Mouse (Mus musculus): ENCODE measurements at regions not wholly inside any gene's neighbourhood (a gene's known extent, or its start where the extent isn't known, plus 50 kb on each side); places are given as distances from the start of the nearest gene placed in this dataset.
"Not testable (repeated sequence)": the region's sequence is repeated elsewhere in the genome, so short reads cannot be mapped to it uniquely, and the experiment has no call there.

GRCm38 (mm10) chr3:38321620-38322019, 163.0 kb downstream of the Ankrd50 start:
- no peak for DNase-seq (ENCODE audit: low spot score in 2 of 2)

GRCm38 (mm10) chr3:38320998-38321397, 163.6 kb downstream of the Ankrd50 start:
- no peak for DNase-seq (ENCODE audit: low spot score in 2 of 2)

- no peak for DNase-seq (ENCODE audit: low spot score in 2 of 2)
Observed at GRCm38 (mm10) chr3:38312834-38313233, 171.8 kb downstream of the Ankrd50 start.

DNA sequence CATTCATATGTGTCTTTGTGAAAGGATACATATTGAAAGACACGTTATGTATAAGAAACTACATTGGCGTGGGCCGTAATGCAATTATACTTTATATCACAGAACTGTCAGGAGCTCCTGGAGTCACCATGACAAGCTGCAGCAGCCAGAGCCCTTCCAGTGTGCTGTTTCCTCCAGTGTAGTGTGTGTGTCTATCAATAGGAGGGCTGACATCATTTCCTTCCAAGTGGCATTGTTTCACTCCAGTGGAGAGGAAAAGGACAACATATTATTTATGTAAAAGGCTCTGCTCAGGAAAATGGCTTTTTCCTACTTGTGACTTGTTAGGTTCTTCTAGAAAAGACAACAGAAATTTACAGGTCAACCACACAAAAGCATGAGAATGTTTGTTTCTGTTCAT, 172.5 kb downstream of the Ankrd50 start:
- no peak for DNase-seq (ENCODE audit: low spot score in 2 of 2)

GRCm38 (mm10) chr3:38299898-38300751, 184.5 kb downstream of the Ankrd50 start:
- no peak for DNase-seq (ENCODE audit: low spot score in 2 of 2)

DNA sequence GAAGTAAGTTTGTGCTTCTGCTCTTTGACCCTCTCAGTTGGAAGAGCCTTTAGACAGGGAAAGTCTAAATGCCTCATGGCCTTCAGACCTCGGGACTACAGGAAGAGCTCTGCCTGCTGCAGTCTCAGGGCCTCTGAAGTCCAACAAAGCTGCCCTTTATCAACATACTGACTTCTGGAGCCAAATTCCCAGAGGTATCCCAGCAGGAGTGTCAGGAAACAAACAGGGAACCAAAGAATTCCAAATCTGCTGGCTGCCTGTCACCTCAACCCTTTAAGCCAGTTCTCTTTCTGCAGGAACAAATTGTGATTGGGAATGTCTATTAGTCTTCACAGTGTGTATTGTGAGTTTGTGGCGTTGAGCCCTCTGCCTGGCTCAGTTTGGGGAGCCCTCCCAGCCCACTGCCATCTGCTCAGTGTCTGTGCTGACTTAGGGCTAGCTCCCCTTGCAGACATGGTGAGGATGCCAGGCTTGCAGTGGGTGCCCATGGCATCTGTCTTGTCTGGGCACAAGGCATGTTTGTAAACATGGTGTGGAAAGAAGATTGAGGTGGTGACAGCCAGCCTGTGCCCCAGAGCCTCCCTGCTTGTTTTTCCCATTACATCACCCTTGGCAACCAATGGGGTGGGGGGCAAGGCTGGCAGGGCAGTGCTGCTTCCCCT, 185.3 kb downstream of the Ankrd50 start:
- no peak for DNase-seq (ENCODE audit: low spot score in 2 of 2)

DNA sequence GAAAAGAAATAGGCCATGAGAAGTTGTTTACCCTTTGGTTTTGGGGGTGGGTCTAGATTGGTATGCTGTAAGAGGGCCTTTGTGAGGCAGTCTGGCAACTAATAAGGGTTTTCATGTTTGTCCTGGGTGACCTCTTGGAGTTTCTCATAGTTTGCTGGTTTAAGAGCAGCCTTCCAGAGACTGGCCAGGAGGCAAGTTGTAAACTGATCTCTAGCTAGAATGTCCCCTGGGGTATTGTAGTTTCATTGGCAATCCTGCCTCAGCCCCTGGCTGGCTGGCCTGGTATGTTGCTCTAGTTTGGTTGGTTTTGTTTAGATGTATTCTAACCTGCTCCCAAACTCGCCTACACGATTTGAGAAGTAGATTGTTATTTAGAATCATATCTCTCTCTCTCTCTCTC, 187.1 kb downstream of the Ankrd50 start:
- no peak for DNase-seq (ENCODE audit: low spot score in 2 of 2)

DNA sequence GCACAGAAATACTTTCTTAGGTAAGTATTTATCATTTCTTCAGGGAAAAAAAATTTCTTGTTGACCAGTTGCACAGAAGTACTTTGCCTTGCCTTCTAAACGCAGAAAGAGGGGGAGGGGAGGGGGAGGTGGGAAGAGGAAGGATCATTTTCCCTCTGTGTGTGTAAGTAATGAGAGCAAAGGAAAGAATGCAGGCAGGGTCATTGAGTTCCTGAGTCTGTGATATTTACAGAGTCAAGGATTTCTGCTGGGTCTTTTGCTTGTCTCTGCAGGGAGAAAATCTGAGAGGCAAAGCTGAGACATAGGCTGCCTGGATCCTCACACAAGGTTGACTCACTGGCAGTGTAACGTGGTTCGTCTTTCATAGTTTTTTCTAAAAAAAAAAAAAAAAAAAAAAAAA, 195.6 kb downstream of the Ankrd50 start:
- no peak for DNase-seq (ENCODE audit: low spot score in 2 of 2)

- no peak for DNase-seq (ENCODE audit: low spot score in 2 of 2)
Observed at GRCm38 (mm10) chr3:38283687-38284124, 200.9 kb downstream of the Ankrd50 start.

DNA sequence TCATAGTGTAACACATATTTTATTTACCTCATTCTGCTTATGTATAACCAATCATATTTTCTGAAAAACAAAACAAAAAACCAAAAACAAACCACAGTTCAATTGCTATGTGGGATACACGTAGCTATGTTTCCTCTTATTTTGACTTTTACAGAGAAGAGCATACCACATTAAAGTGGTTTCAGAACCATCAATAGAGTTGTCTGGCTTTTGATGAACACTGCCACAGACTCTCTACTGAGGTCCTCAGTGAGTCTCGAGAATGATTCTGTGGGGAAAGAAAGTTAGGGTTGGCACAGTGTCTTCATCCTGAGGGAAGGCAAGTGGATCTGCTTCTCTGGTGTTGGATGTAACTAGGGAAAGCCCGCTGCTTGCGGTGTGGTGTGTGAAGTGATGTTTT, 201.8 kb downstream of the Ankrd50 start:
- no peak for DNase-seq (ENCODE audit: low spot score in 2 of 2)

DNA sequence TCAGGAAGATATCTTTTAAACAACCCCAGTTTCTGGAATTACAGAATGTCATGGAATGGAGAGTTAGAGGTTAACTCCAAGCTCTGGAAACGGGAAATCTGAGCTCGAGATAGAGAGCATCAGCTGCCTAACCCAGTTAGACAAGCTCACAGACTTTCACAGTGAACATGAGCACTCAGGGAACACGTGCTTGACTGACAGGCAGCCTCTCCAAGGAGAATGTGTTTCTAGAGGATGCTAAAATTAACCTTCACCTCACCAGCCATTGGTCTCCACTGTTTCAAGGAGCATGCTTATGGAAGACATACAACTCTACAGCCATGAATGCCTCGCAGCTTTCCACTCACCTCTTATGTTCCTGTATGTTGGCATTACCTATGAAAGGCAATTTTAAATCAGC, 203.0 kb downstream of the Ankrd50 start:
- DNase-seq (ENCODE audit: low spot score in 2 of 2) = no peak

DNA sequence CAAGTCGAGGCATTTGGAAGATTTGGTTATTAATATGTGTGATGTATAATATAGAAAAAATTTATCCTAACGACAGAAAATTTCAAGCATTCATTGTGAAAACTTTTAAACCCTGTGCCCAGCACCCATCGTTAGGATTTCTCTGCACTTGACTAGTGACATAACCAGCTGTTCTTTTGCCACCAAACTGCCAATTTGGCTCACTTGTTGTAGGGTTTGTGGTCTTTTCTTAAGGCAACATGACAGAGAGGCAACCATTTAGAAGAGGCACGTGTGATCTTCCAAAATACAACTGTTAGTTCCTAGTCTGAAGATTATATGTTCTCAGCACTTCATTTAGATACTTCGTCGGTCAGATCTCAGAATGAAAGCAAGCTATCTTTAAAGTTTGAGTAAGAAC, 203.8 kb downstream of the Ankrd50 start:
- DNase-seq (ENCODE audit: low spot score in 2 of 2) = no peak

DNA sequence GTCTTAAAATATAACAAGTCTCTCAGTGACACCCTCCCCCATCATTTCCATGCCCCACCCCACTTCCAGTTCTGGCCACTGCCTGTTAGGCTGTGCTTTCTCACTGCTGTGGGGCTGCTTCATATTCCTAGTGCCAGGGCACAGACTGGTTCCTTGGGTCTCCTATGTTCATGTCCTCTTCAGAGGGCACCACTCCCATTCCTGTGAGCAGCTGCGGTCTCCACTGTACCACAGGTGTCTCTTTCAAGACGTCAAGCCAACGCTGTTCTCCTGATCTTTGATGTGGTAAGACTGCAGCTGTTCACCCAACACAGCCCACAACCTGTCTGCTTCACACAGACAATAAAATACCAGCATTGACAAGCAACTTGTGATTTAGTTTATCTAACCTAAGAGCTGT, 204.5 kb downstream of the Ankrd50 start:
- DNase-seq (ENCODE audit: low spot score in 2 of 2) = no peak

DNA sequence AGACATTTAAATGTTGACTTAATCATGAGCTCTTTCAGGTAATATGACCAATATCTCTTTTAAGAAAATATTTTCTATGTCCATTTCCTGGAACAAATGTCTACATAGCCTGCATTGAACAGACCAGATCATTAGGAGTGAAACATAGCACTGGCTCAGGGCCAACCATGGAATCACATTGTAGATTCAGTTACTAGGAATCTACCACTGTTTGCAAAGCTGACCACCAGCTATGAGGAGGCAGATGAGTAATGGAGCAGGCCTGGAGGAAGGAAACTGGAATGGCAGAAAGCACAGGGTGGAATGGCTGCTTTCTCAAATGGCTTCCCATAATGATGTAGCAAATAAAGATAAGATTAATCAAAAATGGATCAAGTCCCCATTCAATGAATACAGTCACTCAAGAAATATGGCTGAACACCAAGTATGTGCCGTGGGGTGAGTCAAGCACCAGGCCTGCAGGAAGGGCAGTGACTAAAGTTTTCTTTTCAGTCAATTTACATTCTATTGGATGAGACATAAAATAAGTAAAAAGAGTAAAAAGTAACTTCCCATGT, 207.6 kb downstream of the Ankrd50 start:
- no peak for DNase-seq (ENCODE audit: low spot score in 2 of 2)

DNA sequence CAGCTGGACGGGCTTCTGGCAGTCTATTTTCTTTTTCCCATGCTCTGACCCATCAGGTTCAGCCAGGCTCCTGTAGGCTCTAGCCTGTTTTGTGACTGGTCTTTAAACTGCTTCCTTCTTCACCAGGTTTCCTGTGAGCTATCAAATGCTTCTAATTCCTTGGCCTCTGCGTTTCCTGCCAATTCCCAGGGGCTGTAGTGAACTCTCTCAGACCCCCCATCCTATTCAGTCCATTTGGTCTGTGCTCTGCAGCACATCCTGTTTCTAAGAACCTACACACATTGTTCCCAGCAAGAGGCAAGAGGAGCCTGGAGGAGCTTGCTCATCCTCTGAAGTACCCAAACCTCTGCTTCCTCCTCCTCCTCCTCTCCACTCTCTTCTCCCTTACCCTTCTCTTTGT, 209.3 kb downstream of the Ankrd50 start:
- DNase-seq (ENCODE audit: low spot score in 2 of 2) = no peak

DNA sequence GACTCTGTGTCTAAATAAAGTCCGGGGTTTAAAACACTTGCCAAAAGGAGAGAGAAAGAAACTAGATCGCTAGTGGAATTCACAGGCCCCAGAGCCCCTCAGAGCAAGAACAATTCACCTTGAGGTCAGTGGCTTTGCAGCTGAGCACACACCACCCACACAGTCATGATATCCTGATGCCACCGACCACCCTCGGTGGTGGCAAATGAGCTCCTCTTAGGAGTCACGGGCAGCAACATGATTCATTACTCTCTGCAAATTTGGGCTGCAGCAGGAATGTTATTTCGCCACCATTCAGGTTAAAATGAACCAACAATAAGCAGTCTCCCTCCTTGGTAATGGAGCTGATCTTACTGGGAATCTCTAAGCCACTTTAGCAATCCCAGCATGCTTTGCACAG, 213.9 kb downstream of the Ankrd50 start:
- DNase-seq (ENCODE audit: low spot score in 2 of 2) = no peak

- no peak for DNase-seq (ENCODE audit: low spot score in 2 of 2)
Observed at GRCm38 (mm10) chr3:38268226-38268625, 216.4 kb downstream of the Ankrd50 start.

- DNase-seq (ENCODE audit: low spot score in 2 of 2) = no peak
Observed at GRCm38 (mm10) chr3:38263261-38264141, 221.1 kb downstream of the Ankrd50 start.

DNA sequence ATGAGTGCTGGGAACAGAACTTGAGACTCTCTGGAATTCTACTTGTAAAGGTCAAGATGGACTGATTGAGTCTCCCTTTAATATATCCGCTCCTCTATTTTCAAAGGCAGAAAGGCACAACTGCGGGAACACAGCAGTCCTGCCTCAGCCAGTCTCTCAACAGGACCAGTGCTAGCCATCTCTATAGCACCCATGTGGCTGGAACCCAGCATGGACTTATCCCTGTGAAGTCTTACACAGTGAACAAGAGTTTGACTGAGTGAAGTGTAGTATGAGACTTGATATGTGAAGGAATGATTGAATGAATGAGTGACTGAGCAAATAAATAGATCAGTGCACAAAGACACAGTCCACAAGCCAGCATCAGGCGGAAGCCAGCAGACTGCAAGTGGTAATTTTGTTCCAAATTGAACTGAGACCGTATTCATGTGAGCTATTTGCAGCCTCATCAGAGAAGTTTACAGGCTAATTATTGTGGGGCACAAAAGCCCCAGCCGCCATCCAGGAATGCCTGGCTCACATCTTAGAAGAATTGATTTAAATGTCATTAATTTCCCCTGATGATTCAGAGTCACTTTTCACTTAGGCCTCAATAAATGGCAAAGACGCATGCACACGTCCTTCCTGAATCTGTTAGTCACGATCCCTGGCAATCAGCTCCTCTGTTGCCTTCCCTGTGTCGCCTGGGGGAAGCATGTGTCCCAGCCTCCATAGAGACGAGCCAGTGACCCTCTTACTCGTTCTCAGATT, 223.1 kb downstream of the Ankrd50 start:
- DNase-seq (ENCODE audit: low spot score in 2 of 2) = no peak

DNA sequence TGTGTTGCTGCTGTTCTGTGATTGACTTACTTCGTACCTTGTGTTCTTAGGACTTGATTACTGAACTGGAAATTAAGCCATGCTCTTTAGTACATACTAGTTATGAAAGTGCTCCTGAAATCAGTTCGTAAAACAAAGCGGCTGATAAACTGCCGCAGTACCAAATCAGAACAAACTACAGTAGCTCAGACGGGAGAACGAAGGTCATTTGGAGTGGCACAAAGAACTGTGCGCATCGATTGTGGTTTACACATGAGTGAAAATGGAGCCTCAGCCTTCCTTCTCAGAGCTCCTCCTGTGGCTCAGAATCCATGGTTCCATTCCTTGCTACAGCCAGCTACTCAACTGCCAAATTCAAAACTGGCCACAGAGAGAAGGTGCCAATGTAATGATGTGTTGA, 225.4 kb downstream of the Ankrd50 start:
- DNase-seq (ENCODE audit: low spot score in 2 of 2) = not testable (repeated sequence)

- DNase-seq (ENCODE audit: low spot score in 2 of 2) = no peak
Observed at GRCm38 (mm10) chr3:38257843-38258290, 226.8 kb downstream of the Ankrd50 start.
